Mouse (Mus musculus) heart, adult 2 months (tissue): ENCODE measurements around the gene Crk. TPM values are rescaled to one million over a fixed set of nuclear protein-coding genes. Genes with fewer than 3 reads are reported as not detected.

Experiments
- DNase-seq, 2 experiments: peaks; one replicate each; pipeline ENCODE4 v3.0.0; 2021
- H3K27ac ChIP-seq: fragments of 200-600 bp; 2 replicates; pipeline ENCODE4 v1.8.1; 2022
- H3K27me3 ChIP-seq: fragments of 200-500 bp; 2 replicates; pipeline ENCODE4 v1.6.1; 2012; ENCODE audit warnings: mild to moderate bottlenecking, low read length, inconsistent platforms, mixed read lengths; ENCODE audit not compliant: control insufficient read depth, insufficient read depth
- H3K36me3 ChIP-seq: fragments of 200-500 bp; 2 replicates; pipeline ENCODE4 v1.6.1; 2012; ENCODE audit warnings: low read length, inconsistent platforms; ENCODE audit not compliant: control insufficient read depth, insufficient read depth
- H3K4me1 ChIP-seq: fragments of 200-500 bp; 2 replicates; pipeline ENCODE4 v1.6.1; 2011; ENCODE audit warnings: low read length; ENCODE audit not compliant: control insufficient read depth, insufficient read depth
- H3K4me3 ChIP-seq: fragments of 200-600 bp; 2 replicates; pipeline ENCODE4 v1.8.1; 2022
- H3K79me2 ChIP-seq: fragments of 200-500 bp; replicated peaks from 2 replicates; pipeline ENCODE4 v1.6.1; 2012; ENCODE audit warnings: mild to moderate bottlenecking, inconsistent platforms, low read length, moderate library complexity, mixed read lengths; ENCODE audit not compliant: control insufficient read depth, insufficient read depth
- H3K9ac ChIP-seq: fragments of 200-500 bp; 2 replicates; pipeline ENCODE4 v1.6.1; 2012; ENCODE audit warnings: low read depth, mild to moderate bottlenecking, control low read depth, inconsistent platforms, low read length, mixed read lengths
- CTCF ChIP-seq: fragments of 200-600 bp; IDR thresholded peaks from 2 replicates; pipeline ENCODE4 v1.8.1; 2022; ENCODE audit warnings: antibody characterized with exemption, mild to moderate bottlenecking, moderate library complexity
- EP300 ChIP-seq: fragments of 200-500 bp; IDR thresholded peaks from 2 replicates; pipeline ENCODE4 v1.6.1; 2011; ENCODE audit warnings: low read depth, low read length, control low read depth; ENCODE audit not compliant: insufficient read depth
- POLR2A ChIP-seq: fragments of 200-500 bp; IDR thresholded peaks from 2 replicates; pipeline ENCODE4 v1.6.1; 2011; ENCODE audit warnings: mild to moderate bottlenecking, low read depth, low read length, control low read depth; ENCODE audit not compliant: insufficient read depth
- WGBS: fragments of 180-500 bp; shearing (Covaris S2); methylation state at CpG from one replicate; pipeline ENCODE4 v1.1.7; 2018; 5-methylcytosine and 5-hydroxymethylcytosine counted together
- intact Hi-C: fragments of 180-260 bp; cut with DNase I; formaldehyde crosslinking; loops from one replicate; pipeline ENCODE4 v1.15.1; 2025
- polyA plus RNA-seq: library from polyadenylated mRNA; depleted of rRNA; stranded (reverse); fragments of >200 nt; gene quantifications from 2 replicates; pipeline ENCODE4 v1.2.3, GENCODE M21; 2012
- total RNA-seq, 2 experiments: library from RNA; stranded (reverse); gene quantifications; 2 replicates each; pipeline ENCODE4 v1.2.3; 2021

Crk gene
- total and polyA plus RNA-seq, 3 experiments = 27.6 to 90.3 (median 82.9) TPM

- intact Hi-C loops = no loop called here
- no peaks in the 10 kb centered on the region for H3K27me3 ChIP-seq
- no peak for TF ChIP-seq CTCF
- TF ChIP-seq POLR2A = no peak
- no peak for TF ChIP-seq EP300
These were observed 5.6 kb upstream of the Crk start for GRCm38 (mm10) chr11:75673411-75673810.

GRCm38 (mm10) chr11:75674875-75675274, 4.2 kb upstream of the Crk start:
- WGBS = 72% methylated on average over 3 of the region's 3 CpGs
- no peaks in the 10 kb centered on the region for H3K27me3 ChIP-seq
- no peak for DNase-seq
- TF ChIP-seq POLR2A (peak; percentile 47; the same call in 1 of the 2 replicates), EP300 (0 out of 2 replicates have a peak, but pooled peaks have one; percentile 18), CTCF (no peak)
- H3K27ac ChIP-seq = no peak overlapping the region
- no peak overlapping the region for H3K4me3 ChIP-seq
- intact Hi-C loops = no loop called here
- no peak overlapping the region for H3K9ac ChIP-seq
- H3K36me3 ChIP-seq = no peaks in the 10 kb centered on the region
- no peaks in the 10 kb centered on the region for H3K79me2 ChIP-seq
- no peaks in the 10 kb centered on the region for H3K4me1 ChIP-seq

More at GRCm38 (mm10) chr11:75673411-75673810, 5.6 kb upstream of the Crk start:
- Histone ChIP-seq H3K79me2 (no peaks in the 10 kb centered on the region), H3K4me1 (no peaks in the 10 kb centered on the region), H3K27ac (no peak overlapping the region), H3K36me3 (no peaks in the 10 kb centered on the region), H3K9ac (no peak overlapping the region), H3K4me3 (no peak overlapping the region)
- DNase-seq = no peak
- WGBS = 85% methylated on average over 5 of the region's 5 CpGs

- H3K79me2 ChIP-seq = peaks cover 2% of the 10 kb centered on the region; the same call in 1 of the 2 replicates
- H3K36me3 ChIP-seq = peaks cover 23% of the 10 kb centered on the region
- TF ChIP-seq CTCF = no peak
- no peak for TF ChIP-seq POLR2A
- no peak for TF ChIP-seq EP300
- WGBS = 77% methylated on average over 3 of the region's 3 CpGs
- DNase-seq = no peak
- H3K27me3 ChIP-seq = no peaks in the 10 kb centered on the region
- intact Hi-C loops = loop anchor here (2.0 kb wide), 2 partner anchors 21 to 43 kb away; no protein-coding TSS in a partner anchor
- H3K27ac ChIP-seq = peak overlapping the region; percentile 79
- peak overlapping the region; percentile 9 for H3K9ac ChIP-seq
- H3K4me1 ChIP-seq = peaks cover 5% of the 10 kb centered on the region
- peak overlapping the region; percentile 93 for H3K4me3 ChIP-seq
These were observed 945 bp upstream of the Crk start for GRCm38 (mm10) chr11:75677881-75678746.

- Histone ChIP-seq H3K4me1 (peaks cover 5% of the 10 kb centered on the region), H3K4me3 (peak overlapping the region; percentile 93), H3K79me2 (peaks cover 3% of the 10 kb centered on the region; the same call in 1 of the 2 replicates), H3K36me3 (peaks cover 28% of the 10 kb centered on the region), H3K9ac (peak overlapping the region; percentile 97), H3K27ac (peak overlapping the region; percentile 99), H3K27me3 (no peaks in the 10 kb centered on the region)
- peak; percentile 82 for DNase-seq
- 1% methylated on average over 43 of the region's 43 CpGs for WGBS
- intact Hi-C loops = loop anchor here (2.0 kb wide), 2 partner anchors 23 to 45 kb away; no protein-coding TSS in a partner anchor
- TF ChIP-seq EP300 (peak; percentile 54; the same call in 1 of the 2 replicates), CTCF (peak; percentile 75), POLR2A (peak; percentile 57; the same call in 1 of the 2 replicates)
These were observed 546 bp downstream of the Crk start for GRCm38 (mm10) chr11:75679439-75680171.

GRCm38 (mm10) chr11:75684462-75684861, 5.4 kb downstream of the Crk start:
- H3K4me3 ChIP-seq = no peak overlapping the region
- H3K4me1 ChIP-seq = peaks cover 11% of the 10 kb centered on the region
- H3K79me2 ChIP-seq = peaks cover 9% of the 10 kb centered on the region
- no peak for DNase-seq
- no peaks in the 10 kb centered on the region for H3K27me3 ChIP-seq
- peaks cover 45% of the 10 kb centered on the region for H3K36me3 ChIP-seq
- 76% methylated on average over 5 of the region's 5 CpGs for WGBS
- TF ChIP-seq CTCF (peak; percentile 39; the same call in 1 of the 2 replicates), POLR2A (no peak), EP300 (no peak)
- H3K27ac ChIP-seq = no peak overlapping the region
- no peak overlapping the region for H3K9ac ChIP-seq
- intact Hi-C loops = no loop called here
